In the genomic region with DNA sequence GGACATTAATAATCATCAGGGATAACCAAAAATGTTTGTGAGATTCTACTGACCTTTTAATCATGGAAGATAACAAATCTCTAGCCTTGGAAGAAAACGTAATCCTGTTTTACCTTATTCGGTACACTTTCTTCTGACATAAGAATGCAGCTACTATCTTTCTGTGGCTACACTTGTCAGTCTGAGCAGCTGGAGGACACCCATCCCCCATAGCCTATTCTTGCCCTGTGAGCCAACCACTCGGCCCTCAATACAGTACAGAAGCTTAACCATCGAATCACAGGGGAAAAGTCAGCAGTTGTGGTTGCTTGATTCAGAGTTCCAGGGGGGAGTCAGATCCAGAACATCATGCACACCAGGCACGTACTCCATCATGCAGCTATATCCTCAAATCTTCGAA, we compare ENCODE assay signal across 15 mouse cellular contexts.
"Had no signal": no experiment of that assay in that cellular context is flagged by ENCODE, and none has a peak within 500 bp of the region (broad histone marks: within the 10 kb centered on the region; RNA-seq: fewer than 3 reads in every experiment).

No protein-coding gene starts in this region.

- H3K27ac ChIP-seq: neural tube, embryonic 13.5 days; neural tube, embryonic 15.5 days; stomach, embryonic 15.5 days; stomach, postnatal 0 days had no signal

- H3K4me1 ChIP-seq: neural tube, embryonic 13.5 days; neural tube, embryonic 15.5 days; stomach, embryonic 15.5 days had no signal

- H3K9ac ChIP-seq: neural tube, embryonic 13.5 days; neural tube, embryonic 15.5 days; stomach, embryonic 15.5 days had no signal

- H3K4me3 ChIP-seq: neural tube, embryonic 13.5 days; neural tube, embryonic 15.5 days; stomach, embryonic 15.5 days had no signal

- DNase-seq: retina, postnatal 1 day; right cerebral cortex, adult 18-20 months; right cerebral cortex, postnatal 25 days; right cerebral cortex, postnatal 4 days; spleen, adult 18-20 months; thymus, adult 18-20 months; thymus, adult 2 months; thymus, postnatal 14 days; thymus, postnatal 25 days; thymus, postnatal 36 days; thymus, postnatal 4 days had no signal

- H3K4me2 ChIP-seq: neural tube, embryonic 13.5 days; neural tube, embryonic 15.5 days; stomach, embryonic 15.5 days had no signal

- H3K36me3 ChIP-seq: neural tube, embryonic 13.5 days; neural tube, embryonic 15.5 days; stomach, embryonic 15.5 days had no signal

- H3K9me3 ChIP-seq: neural tube, embryonic 13.5 days; neural tube, embryonic 15.5 days; stomach, embryonic 15.5 days had no signal

- H3K27me3 ChIP-seq: neural tube, embryonic 13.5 days; neural tube, embryonic 15.5 days; stomach, embryonic 15.5 days had no signal
